Mouse (Mus musculus) E14TG2a.4 (cell line): Measurements from ENCODE around the gene Kif5c.

Source experiments
- CTCF ChIP-seq: conservative IDR thresholded peaks from 2 replicates; pipeline ENCODE4 v1.5.1; 2014; ENCODE audit warnings: low read length
- NANOG ChIP-seq: IDR thresholded peaks from 2 replicates; pipeline ENCODE4 v1.6.1; 2014; ENCODE audit warnings: borderline replicate concordance, low read length, mixed read lengths
- POU5F1 ChIP-seq: IDR thresholded peaks from 2 replicates; pipeline ENCODE4 v1.6.1; 2014; ENCODE audit warnings: low read length, borderline replicate concordance

- TF ChIP-seq CTCF (no peak), NANOG (no peak), POU5F1 (no peak)
These were observed 125.4 kb downstream of the Kif5c start for GRCm38 (mm10) chr2:49744251-49745093.
